Mouse (Mus musculus) liver, embryonic 15.5 days (tissue): ENCODE results near the gene Sipa1l3. TPM values are rescaled to one million over a fixed set of nuclear protein-coding genes. Genes with fewer than 3 reads are reported as not detected.

Source experiments
- ATAC-seq: fragments of 200-750 bp; cut with Nextera tagmentation; 2 replicates; pipeline ENCODE4 v1.8.0; 2017; ENCODE audit warnings: moderate number of reproducible peaks, mild to moderate bottlenecking, moderate library complexity; ENCODE audit not compliant: insufficient read depth
- H3K27ac ChIP-seq: fragments of 300-500 bp; sonication (generic); replicated peaks from 2 replicates; pipeline ENCODE4 v1.5.1; 2015; ENCODE audit warnings: mild to moderate bottlenecking, inconsistent platforms
- H3K27me3 ChIP-seq: fragments of 300-500 bp; sonication (generic); 2 replicates; pipeline ENCODE4 v1.6.1; 2015; ENCODE audit warnings: mild to moderate bottlenecking, inconsistent platforms
- H3K36me3 ChIP-seq: fragments of 300-500 bp; sonication (generic); replicated peaks from 2 replicates; pipeline ENCODE4 v1.6.1; 2015; ENCODE audit warnings: moderate library complexity, mild to moderate bottlenecking, inconsistent platforms
- H3K4me1 ChIP-seq: fragments of 300-500 bp; sonication (generic); replicated peaks from 2 replicates; pipeline ENCODE4 v1.6.1; 2015; ENCODE audit warnings: inconsistent platforms
- H3K4me2 ChIP-seq: fragments of 300-500 bp; sonication (generic); 2 replicates; pipeline ENCODE4 v1.6.1; 2015; ENCODE audit warnings: moderate library complexity, mild to moderate bottlenecking, inconsistent platforms
- H3K4me3 ChIP-seq: fragments of 300-500 bp; sonication (generic); replicated peaks from 2 replicates; pipeline ENCODE4 v1.5.1; 2015; ENCODE audit warnings: mild to moderate bottlenecking, inconsistent platforms
- H3K9ac ChIP-seq: fragments of 300-500 bp; sonication (generic); 2 replicates; pipeline ENCODE4 v1.6.1; 2015; ENCODE audit warnings: moderate library complexity, mild to moderate bottlenecking, inconsistent platforms
- H3K9me3 ChIP-seq: fragments of 300-500 bp; sonication (generic); replicated peaks from 2 replicates; pipeline ENCODE4 v1.6.1; 2016; ENCODE audit warnings: inconsistent platforms
- WGBS: fragments of 180-500 bp; shearing (Covaris S2); methylation state at CpG from one replicate; pipeline ENCODE4 v1.1.7; 2015; ENCODE audit warnings: mixed read lengths; ENCODE audit not compliant: insufficient replicate concordance; 5-methylcytosine and 5-hydroxymethylcytosine counted together
- polyA plus RNA-seq: library from polyadenylated mRNA; unstranded; fragments of >200 nt; fragmentation: Nextera tagmentation; extraction: Ambion mirVana; gene quantifications from 2 replicates; pipeline ENCODE4 v1.2.1, GENCODE M21; 2015

Sipa1l3 gene
- polyA plus RNA-seq, 1 experiment from 2014 or later, result 2.6 TPM

- no peak overlapping the region for H3K4me3 ChIP-seq
- 22% methylated on average over 8 of the region's 8 CpGs for WGBS
- no peak overlapping the region for H3K4me2 ChIP-seq
- H3K9me3 ChIP-seq, result no peaks in the 10 kb centered on the region
- H3K9ac ChIP-seq, result peak overlapping the region; percentile 8; the same call in 1 of the 2 replicates
- H3K27me3 ChIP-seq, result no peaks in the 10 kb centered on the region
- H3K36me3 ChIP-seq, result no peaks in the 10 kb centered on the region; the same call in 1 of the 2 replicates
- 0 out of 2 replicates have a peak overlapping the region, but pooled peaks have one; percentile 29 for H3K27ac ChIP-seq
- H3K4me1 ChIP-seq, result peaks cover 61% of the 10 kb centered on the region
- ATAC-seq, result no peak
Observed at GRCm38 (mm10) chr7:29342489-29343092, 175.8 kb downstream of the Sipa1l3 start.

- 0 out of 2 replicates have a peak overlapping the region, but pooled peaks have one; percentile 20 for H3K27ac ChIP-seq
- ATAC-seq, result no peak
- H3K27me3 ChIP-seq, result no peaks in the 10 kb centered on the region
- 58% methylated on average over 12 of the region's 12 CpGs for WGBS
- H3K4me2 ChIP-seq, result peak overlapping the region; percentile 15; the same call in 1 of the 2 replicates
- no peaks in the 10 kb centered on the region for H3K36me3 ChIP-seq
- H3K4me3 ChIP-seq, result no peak overlapping the region
- H3K9ac ChIP-seq, result no peak overlapping the region
- H3K4me1 ChIP-seq, result peaks cover 70% of the 10 kb centered on the region
- no peaks in the 10 kb centered on the region for H3K9me3 ChIP-seq
Observed at GRCm38 (mm10) chr7:29341722-29342121, 176.7 kb downstream of the Sipa1l3 start.

- WGBS, result 75% methylated on average over 8 of the region's 8 CpGs
Observed at GRCm38 (mm10) chr7:29340838-29341237, 177.6 kb downstream of the Sipa1l3 start.

GRCm38 (mm10) chr7:29340247-29340646 lies 178.2 kb downstream of the Sipa1l3 start:
- H3K9ac ChIP-seq, result no peak overlapping the region
- H3K4me3 ChIP-seq, result no peak overlapping the region
- no peaks in the 10 kb centered on the region for H3K27me3 ChIP-seq
- no peak for ATAC-seq
- WGBS, result 75% methylated on average over 9 of the region's 9 CpGs
- H3K4me2 ChIP-seq, result peak overlapping the region; percentile 69; the same call in 1 of the 2 replicates
- no peaks in the 10 kb centered on the region for H3K9me3 ChIP-seq
- no peaks in the 10 kb centered on the region for H3K36me3 ChIP-seq
- H3K27ac ChIP-seq, result peak overlapping the region; percentile 88
- peaks cover 83% of the 10 kb centered on the region for H3K4me1 ChIP-seq

More at GRCm38 (mm10) chr7:29340838-29341237, 177.6 kb downstream of the Sipa1l3 start:
- Histone ChIP-seq H3K9ac (no peak overlapping the region), H3K9me3 (no peaks in the 10 kb centered on the region), H3K27ac (no peak overlapping the region; the same call in 1 of the 2 replicates), H3K27me3 (no peaks in the 10 kb centered on the region), H3K4me2 (no peak overlapping the region; the same call in 1 of the 2 replicates), H3K4me3 (no peak overlapping the region), H3K36me3 (no peaks in the 10 kb centered on the region), H3K4me1 (peaks cover 77% of the 10 kb centered on the region)
- no peak for ATAC-seq

GRCm38 (mm10) chr7:29338984-29339679 lies 179.3 kb downstream of the Sipa1l3 start:
- Histone ChIP-seq H3K9ac (peak overlapping the region; percentile 37; the same call in 1 of the 2 replicates), H3K4me1 (peaks cover 91% of the 10 kb centered on the region), H3K36me3 (no peaks in the 10 kb centered on the region), H3K27ac (peak overlapping the region; percentile 88), H3K4me3 (peak overlapping the region; percentile 39), H3K4me2 (peak overlapping the region; percentile 69), H3K9me3 (no peaks in the 10 kb centered on the region), H3K27me3 (no peaks in the 10 kb centered on the region)
- 16% methylated on average over 14 of the region's 14 CpGs for WGBS
- ATAC-seq, result peak; percentile 86

- Histone ChIP-seq H3K9me3 (no peaks in the 10 kb centered on the region), H3K4me2 (peak overlapping the region; percentile 69), H3K4me1 (peaks cover 87% of the 10 kb centered on the region), H3K4me3 (peak overlapping the region; percentile 39), H3K36me3 (no peaks in the 10 kb centered on the region), H3K27me3 (no peaks in the 10 kb centered on the region), H3K9ac (peak overlapping the region; percentile 37; the same call in 1 of the 2 replicates), H3K27ac (peak overlapping the region; percentile 88)
- ATAC-seq, result peak; percentile 61
- 22% methylated on average over 9 of the region's 9 CpGs for WGBS
Observed at GRCm38 (mm10) chr7:29338351-29338919, 180.0 kb downstream of the Sipa1l3 start.

GRCm38 (mm10) chr7:29337766-29338165 lies 180.7 kb downstream of the Sipa1l3 start:
- no peaks in the 10 kb centered on the region for H3K9me3 ChIP-seq
- peaks cover 85% of the 10 kb centered on the region for H3K4me1 ChIP-seq
- H3K27me3 ChIP-seq, result no peaks in the 10 kb centered on the region
- H3K4me2 ChIP-seq, result peak overlapping the region; percentile 69
- peak overlapping the region; percentile 88 for H3K27ac ChIP-seq
- 66% methylated on average over 2 of the region's 2 CpGs for WGBS
- ATAC-seq, result no peak
- 0 out of 2 replicates have a peak overlapping the region, but pooled peaks have one; percentile 15 for H3K9ac ChIP-seq
- 0 out of 2 replicates have a peak overlapping the region, but pooled peaks have one; percentile 39 for H3K4me3 ChIP-seq
- H3K36me3 ChIP-seq, result peaks cover 1% of the 10 kb centered on the region; the same call in 1 of the 2 replicates

GRCm38 (mm10) chr7:29336795-29337319 lies 181.6 kb downstream of the Sipa1l3 start:
- Histone ChIP-seq H3K4me1 (peaks cover 76% of the 10 kb centered on the region), H3K27me3 (no peaks in the 10 kb centered on the region), H3K4me3 (no peak overlapping the region), H3K9me3 (no peaks in the 10 kb centered on the region), H3K36me3 (peaks cover 9% of the 10 kb centered on the region; the same call in 1 of the 2 replicates), H3K9ac (no peak overlapping the region), H3K4me2 (no peak overlapping the region; the same call in 1 of the 2 replicates), H3K27ac (peak overlapping the region; percentile 88)
- no peak for ATAC-seq
- WGBS, result 57% methylated on average over 9 of the region's 9 CpGs

GRCm38 (mm10) chr7:29335841-29336671 lies 182.4 kb downstream of the Sipa1l3 start:
- Histone ChIP-seq H3K36me3 (peaks cover 15% of the 10 kb centered on the region), H3K9me3 (no peaks in the 10 kb centered on the region), H3K27ac (peak overlapping the region; percentile 24; the same call in 1 of the 2 replicates), H3K9ac (no peak overlapping the region), H3K27me3 (no peaks in the 10 kb centered on the region), H3K4me2 (no peak overlapping the region), H3K4me3 (no peak overlapping the region), H3K4me1 (peaks cover 68% of the 10 kb centered on the region)
- WGBS, result 66% methylated on average over 6 of the region's 6 CpGs
- no peak for ATAC-seq

- H3K9me3 ChIP-seq, result no peaks in the 10 kb centered on the region
- no peak overlapping the region; the same call in 1 of the 2 replicates for H3K27ac ChIP-seq
- ATAC-seq, result no peak
- peaks cover 21% of the 10 kb centered on the region for H3K36me3 ChIP-seq
- H3K4me2 ChIP-seq, result no peak overlapping the region
- H3K4me1 ChIP-seq, result peaks cover 60% of the 10 kb centered on the region
- no peaks in the 10 kb centered on the region for H3K27me3 ChIP-seq
- no peak overlapping the region for H3K4me3 ChIP-seq
- no peak overlapping the region for H3K9ac ChIP-seq
Observed at GRCm38 (mm10) chr7:29335276-29335675, 183.2 kb downstream of the Sipa1l3 start.
